Mouse (Mus musculus) lung, adult 2 months (tissue): Measurements from ENCODE around the gene Ccdc190.

Experiments
- CTCF ChIP-seq: fragments of 200-500 bp; IDR thresholded peaks from 2 replicates; pipeline ENCODE4 v1.5.1; 2011; ENCODE audit warnings: mild to moderate bottlenecking, low read length, control low read depth; ENCODE audit not compliant: insufficient read depth
- POLR2A ChIP-seq: fragments of 200-500 bp; IDR thresholded peaks from 2 replicates; pipeline ENCODE4 v1.6.1; 2011; ENCODE audit warnings: low read depth, mild to moderate bottlenecking, control low read depth, low read length, borderline replicate concordance; ENCODE audit errors: extremely low read depth

GRCm38 (mm10) chr1:169931698-169932097 is 3.2 kb downstream of the Ccdc190 start:
- no peak for TF ChIP-seq POLR2A
- TF ChIP-seq CTCF = no peak
